Mouse (Mus musculus): Measurements from ENCODE around the gene Dclre1a. TPM values are rescaled to one million over a fixed set of nuclear protein-coding genes. Genes with fewer than 3 reads are reported as not detected.

The Dclre1a gene
- polyA plus RNA-seq, 1 experiment, result 3.1 TPM

DNA sequence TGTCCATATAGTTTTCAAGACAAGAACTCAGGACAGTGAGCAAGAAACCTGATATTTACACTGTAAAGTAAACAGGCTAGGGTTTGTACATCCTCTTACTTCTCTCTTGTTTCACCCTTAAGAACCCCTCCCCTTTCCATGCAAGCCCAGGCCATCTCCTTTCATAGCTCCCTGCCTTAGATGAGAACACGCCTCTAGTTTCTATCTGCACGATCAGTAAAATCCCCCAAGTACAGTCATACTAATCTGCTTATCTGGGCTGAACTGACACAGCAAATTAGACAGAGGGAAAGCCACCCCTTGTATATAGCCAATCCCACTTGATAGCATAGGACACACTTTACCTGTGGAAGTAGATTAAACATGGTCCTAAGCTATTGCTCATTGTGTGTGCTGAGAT lies 23.2 kb upstream of the Dclre1a start:
- no peak for DNase-seq
- Histone ChIP-seq H3K27me3 (ENCODE audit: control insufficient read depth, insufficient read depth, low read length) (no peaks in the 10 kb centered on the region), H3K4me3 (ENCODE audit: control insufficient read depth, insufficient read depth, low read length) (no peak overlapping the region), H3K4me1 (replicated peaks; ENCODE audit: control insufficient read depth, insufficient read depth, low read length) (no peaks in the 10 kb centered on the region), H3K36me3 (ENCODE audit: control insufficient read depth, insufficient read depth, low read length) (peaks cover 4% of the 10 kb centered on the region; the same call in 1 of the 2 replicates), H3K27ac (ENCODE audit: control insufficient read depth, insufficient read depth, low read length) (no peak overlapping the region)
- 89% methylated on average over 2 of the region's 2 CpGs for WGBS
- TF ChIP-seq POLR2A (IDR thresholded peaks at IDR 0.05; ENCODE audit: control insufficient read depth, extremely low read depth, insufficient read depth, low read length, poor library complexity), result no peak
- no peak for TF ChIP-seq CTCF (IDR thresholded peaks at IDR 0.05; ENCODE audit: borderline replicate concordance, control insufficient read depth, extremely low read depth, insufficient read depth, low read length, poor library complexity)

DNA sequence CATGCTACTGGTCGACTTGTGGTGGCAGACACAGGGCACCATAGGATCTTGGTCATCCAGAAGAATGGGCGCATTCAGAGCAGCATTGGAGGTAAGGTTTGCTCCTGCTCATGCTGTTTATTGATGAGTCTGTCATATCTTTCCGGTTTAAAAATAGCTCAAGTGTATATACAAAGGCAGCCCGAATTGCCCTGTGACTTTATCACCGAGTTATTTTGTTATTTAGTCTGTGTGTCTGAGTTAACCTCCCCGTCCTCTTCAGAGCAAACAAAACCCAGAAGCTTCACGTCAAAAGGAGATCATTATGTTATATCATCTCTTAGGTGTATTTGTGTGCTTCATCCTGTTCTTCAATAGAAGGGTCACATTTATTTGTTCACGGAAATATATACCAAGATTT lies 22.8 kb upstream of the Dclre1a start:
- TF ChIP-seq POLR2A (IDR thresholded peaks at IDR 0.05; ENCODE audit: control insufficient read depth, extremely low read depth, insufficient read depth, low read length, poor library complexity) (no peak), CTCF (IDR thresholded peaks at IDR 0.05; ENCODE audit: borderline replicate concordance, control insufficient read depth, extremely low read depth, insufficient read depth, low read length, poor library complexity) (no peak)
- Histone ChIP-seq H3K27ac (ENCODE audit: control insufficient read depth, insufficient read depth, low read length) (no peak overlapping the region), H3K4me1 (replicated peaks; ENCODE audit: control insufficient read depth, insufficient read depth, low read length) (no peaks in the 10 kb centered on the region), H3K36me3 (ENCODE audit: control insufficient read depth, insufficient read depth, low read length) (0 out of 2 replicates have a peak, but pooled peaks cover 4% of the 10 kb centered on the region), H3K4me3 (ENCODE audit: control insufficient read depth, insufficient read depth, low read length) (no peak overlapping the region), H3K27me3 (ENCODE audit: control insufficient read depth, insufficient read depth, low read length) (no peaks in the 10 kb centered on the region)
- no peak for DNase-seq
- 94% methylated on average over 8 of the region's 8 CpGs for whole genome bisulfite sequencing

DNA sequence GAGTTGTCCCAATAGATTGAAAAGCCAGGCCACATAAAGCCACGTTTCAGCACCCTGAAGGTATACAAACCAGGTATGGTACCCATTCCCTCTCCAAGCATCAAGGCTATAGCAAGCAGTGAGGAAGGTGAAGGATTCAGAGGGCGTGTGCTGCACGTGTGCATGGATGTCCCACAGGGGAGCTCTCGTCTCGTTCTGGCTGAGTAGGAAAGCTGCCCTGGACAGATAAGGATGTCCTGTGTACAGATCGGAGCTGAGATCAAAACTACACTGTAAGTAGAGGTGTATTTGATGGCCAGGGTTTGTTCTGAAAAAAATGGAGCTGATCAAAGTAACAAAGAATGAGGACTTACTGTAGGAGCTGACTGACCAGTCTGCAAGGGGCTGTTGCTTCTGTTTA lies 18.9 kb upstream of the Dclre1a start:
- 94% methylated on average over 6 of the region's 6 CpGs for WGBS
- Histone ChIP-seq H3K4me1 (replicated peaks; ENCODE audit: control insufficient read depth, insufficient read depth, low read length) (no peaks in the 10 kb centered on the region), H3K4me3 (ENCODE audit: control insufficient read depth, insufficient read depth, low read length) (no peak overlapping the region), H3K27ac (ENCODE audit: control insufficient read depth, insufficient read depth, low read length) (no peak overlapping the region), H3K27me3 (ENCODE audit: control insufficient read depth, insufficient read depth, low read length) (no peaks in the 10 kb centered on the region), H3K36me3 (ENCODE audit: control insufficient read depth, insufficient read depth, low read length) (0 out of 2 replicates have a peak, but pooled peaks cover 3% of the 10 kb centered on the region)
- DNase-seq, result no peak
- TF ChIP-seq CTCF (IDR thresholded peaks at IDR 0.05; ENCODE audit: borderline replicate concordance, control insufficient read depth, extremely low read depth, insufficient read depth, low read length, poor library complexity), result no peak
- no peak for TF ChIP-seq POLR2A (IDR thresholded peaks at IDR 0.05; ENCODE audit: control insufficient read depth, extremely low read depth, insufficient read depth, low read length, poor library complexity)

DNA sequence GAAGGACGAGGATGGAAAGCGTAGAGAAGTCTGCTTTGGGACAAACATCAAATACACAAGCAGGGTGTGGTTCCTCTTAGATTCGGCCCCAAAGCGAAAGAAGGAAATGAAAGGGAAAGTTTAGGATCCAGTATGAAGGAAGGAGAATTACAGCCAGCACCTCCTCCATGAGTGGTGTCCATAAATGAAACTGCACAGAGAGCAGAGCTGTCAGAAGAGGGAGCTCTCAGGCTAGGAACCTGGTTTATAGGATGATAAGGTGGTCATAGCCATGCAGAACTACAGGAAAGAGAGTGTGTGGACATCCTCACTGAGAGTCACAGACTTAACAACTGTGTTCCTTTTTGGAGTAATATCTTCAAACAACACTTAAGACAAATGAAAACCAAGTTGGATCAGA lies 18.0 kb upstream of the Dclre1a start:
- Histone ChIP-seq H3K27me3 (ENCODE audit: control insufficient read depth, insufficient read depth, low read length) (no peaks in the 10 kb centered on the region), H3K4me3 (ENCODE audit: control insufficient read depth, insufficient read depth, low read length) (no peak overlapping the region), H3K4me1 (replicated peaks; ENCODE audit: control insufficient read depth, insufficient read depth, low read length) (no peaks in the 10 kb centered on the region), H3K36me3 (ENCODE audit: control insufficient read depth, insufficient read depth, low read length) (no peaks in the 10 kb centered on the region), H3K27ac (ENCODE audit: control insufficient read depth, insufficient read depth, low read length) (no peak overlapping the region)
- DNase-seq, result peak; percentile 26
- TF ChIP-seq POLR2A (IDR thresholded peaks at IDR 0.05; ENCODE audit: control insufficient read depth, extremely low read depth, insufficient read depth, low read length, poor library complexity), result no peak
- no peak for TF ChIP-seq CTCF (IDR thresholded peaks at IDR 0.05; ENCODE audit: borderline replicate concordance, control insufficient read depth, extremely low read depth, insufficient read depth, low read length, poor library complexity)
- 75% methylated on average over 4 of the region's 4 CpGs for WGBS

DNA sequence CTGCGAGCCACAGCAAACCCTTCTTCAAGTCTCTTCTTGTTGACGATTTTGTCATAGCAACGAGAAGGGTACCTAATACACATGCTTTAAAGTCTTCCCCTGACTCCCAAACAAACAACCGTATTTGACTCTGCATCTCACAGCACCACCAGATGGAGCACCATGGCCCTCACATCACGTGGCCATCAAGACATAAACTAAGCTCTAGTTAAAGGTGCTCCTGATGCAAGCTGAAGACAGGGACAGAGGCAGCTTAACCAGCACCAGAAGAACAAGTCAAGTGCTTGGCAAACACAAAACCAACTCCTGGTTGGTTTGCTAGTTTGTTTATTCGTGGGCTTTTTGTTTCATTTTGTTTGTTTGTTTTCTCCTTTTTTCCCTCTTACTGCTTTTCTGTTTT lies 17.3 kb upstream of the Dclre1a start:
- no peaks in the 10 kb centered on the region for H3K27me3 ChIP-seq (ENCODE audit: control insufficient read depth, insufficient read depth, low read length)
- H3K27ac ChIP-seq (ENCODE audit: control insufficient read depth, insufficient read depth, low read length), result no peak overlapping the region
- 89% methylated on average over 6 of the region's 6 CpGs for WGBS
- no peak overlapping the region for H3K4me3 ChIP-seq (ENCODE audit: control insufficient read depth, insufficient read depth, low read length)
- no peaks in the 10 kb centered on the region for H3K4me1 ChIP-seq (replicated peaks; ENCODE audit: control insufficient read depth, insufficient read depth, low read length)
- no peaks in the 10 kb centered on the region for H3K36me3 ChIP-seq (ENCODE audit: control insufficient read depth, insufficient read depth, low read length)
- TF ChIP-seq CTCF (IDR thresholded peaks at IDR 0.05; ENCODE audit: borderline replicate concordance, control insufficient read depth, extremely low read depth, insufficient read depth, low read length, poor library complexity), result no peak
- TF ChIP-seq POLR2A (IDR thresholded peaks at IDR 0.05; ENCODE audit: control insufficient read depth, extremely low read depth, insufficient read depth, low read length, poor library complexity), result no peak
- no peak for DNase-seq

DNA sequence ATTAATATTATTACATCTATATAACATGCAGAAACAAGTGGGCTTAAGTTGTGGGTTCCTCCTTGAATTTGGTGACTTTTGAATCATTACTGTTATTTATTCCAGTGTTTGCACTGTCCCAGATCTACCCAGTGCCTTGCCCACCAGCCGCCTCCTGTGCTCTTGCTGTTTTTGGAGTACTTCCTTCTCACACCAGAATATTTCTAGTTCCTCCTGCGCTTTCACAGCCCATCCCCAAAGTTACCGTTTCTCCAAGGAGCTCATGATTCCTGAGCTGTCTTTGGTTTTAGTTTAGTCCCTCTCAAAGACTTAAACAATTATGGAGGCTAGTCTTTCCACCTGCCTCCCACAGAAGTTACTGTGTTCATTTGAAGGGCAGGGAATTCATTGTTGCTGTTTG lies 15.4 kb upstream of the Dclre1a start:
- WGBS, result 94% methylated on average over 3 of the region's 3 CpGs

More for the DNA sequence above, 15.4 kb upstream of the Dclre1a start:
- DNase-seq, result no peak
- no peak overlapping the region for H3K27ac ChIP-seq (ENCODE audit: control insufficient read depth, insufficient read depth, low read length)
- H3K27me3 ChIP-seq (ENCODE audit: control insufficient read depth, insufficient read depth, low read length), result no peaks in the 10 kb centered on the region
- H3K4me3 ChIP-seq (ENCODE audit: control insufficient read depth, insufficient read depth, low read length), result no peak overlapping the region
- H3K4me1 ChIP-seq (replicated peaks; ENCODE audit: control insufficient read depth, insufficient read depth, low read length), result no peaks in the 10 kb centered on the region
- no peak for TF ChIP-seq POLR2A (IDR thresholded peaks at IDR 0.05; ENCODE audit: control insufficient read depth, extremely low read depth, insufficient read depth, low read length, poor library complexity)
- no peak for TF ChIP-seq CTCF (IDR thresholded peaks at IDR 0.05; ENCODE audit: borderline replicate concordance, control insufficient read depth, extremely low read depth, insufficient read depth, low read length, poor library complexity)
- 0 out of 2 replicates have a peak, but pooled peaks cover 3% of the 10 kb centered on the region for H3K36me3 ChIP-seq (ENCODE audit: control insufficient read depth, insufficient read depth, low read length)
